Mouse (Mus musculus) ES-E14 (cell line): ENCODE measurements around the gene Peak1.

Experiments
- HCFC1 ChIP-seq: IDR thresholded peaks from 2 replicates; pipeline ENCODE4 v1.6.1; 2012; ENCODE audit warnings: low read length, inconsistent platforms, borderline replicate concordance; ENCODE audit not compliant: insufficient read depth
- ZC3H11A ChIP-seq: IDR thresholded peaks from 2 replicates; pipeline ENCODE4 v1.6.1; 2012; ENCODE audit warnings: low read depth, mild to moderate bottlenecking, inconsistent platforms, low read length, borderline replicate concordance

DNA sequence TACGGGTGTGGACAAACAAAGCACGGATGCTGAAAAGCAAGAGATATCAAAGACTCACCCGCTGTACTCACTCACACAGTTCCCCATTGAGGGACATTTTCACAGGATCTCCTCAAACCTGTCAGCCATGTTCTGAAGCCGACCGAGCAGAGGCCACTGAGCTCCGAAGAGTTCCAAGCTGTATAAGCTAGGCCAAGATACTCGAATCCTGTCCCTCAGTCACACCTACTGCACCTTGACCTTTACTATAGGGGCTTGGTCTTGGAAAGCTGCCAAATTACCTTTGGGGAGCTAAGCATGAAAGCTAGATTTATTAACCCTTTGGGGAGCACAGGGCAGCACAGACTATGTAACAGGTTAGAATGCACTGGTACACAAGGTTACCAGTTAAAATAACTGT, 174.0 kb downstream of the Peak1 start:
- no peak for TF ChIP-seq HCFC1
- TF ChIP-seq ZC3H11A: no peak
